Mouse (Mus musculus): ENCODE data around the gene Gm10188. TPM values are rescaled to one million over a fixed set of nuclear protein-coding genes. Genes with fewer than 3 reads are reported as not detected.
A peak's percentile ranks its signal among the peaks of the same experiment; 100 is the strongest.

Gene Gm10188
- polyA plus RNA-seq, 1 experiment, result not detected

GRCm38 (mm10) chr1:132226297-132227080 is 3.1 kb downstream of the Gm10188 start:
- WGBS, result 71% methylated on average over 13 of the region's 13 CpGs
- Histone ChIP-seq H3K4me1 (ENCODE audit: control insufficient read depth, insufficient read depth, insufficient read length) (no peaks in the 10 kb centered on the region), H3K27ac (ENCODE audit: insufficient read depth, low read length) (no peak overlapping the region), H3K36me3 (ENCODE audit: control insufficient read depth, insufficient read depth, low read length) (no peaks in the 10 kb centered on the region), H3K4me3 (ENCODE audit: extremely low read depth, insufficient read depth, insufficient read length) (no peak overlapping the region), H3K27me3 (ENCODE audit: control insufficient read depth, insufficient read depth, low read length) (no peaks in the 10 kb centered on the region)
- TF ChIP-seq CTCF (IDR thresholded peaks at IDR 0.05; ENCODE audit: extremely low read depth, insufficient read depth, insufficient read length, insufficient replicate concordance) (no peak), POLR2A (IDR thresholded peaks at IDR 0.05; ENCODE audit: low read depth, low read length) (no peak)
- DNase-seq (ENCODE audit: low read depth in 1 of 2, low spot score in 2 of 2), result no peak

- Histone ChIP-seq H3K27me3 (ENCODE audit: control insufficient read depth, insufficient read depth, low read length) (no peaks in the 10 kb centered on the region), H3K4me3 (ENCODE audit: extremely low read depth, insufficient read depth, insufficient read length) (no peak overlapping the region), H3K36me3 (ENCODE audit: control insufficient read depth, insufficient read depth, low read length) (no peaks in the 10 kb centered on the region), H3K4me1 (ENCODE audit: control insufficient read depth, insufficient read depth, insufficient read length) (no peaks in the 10 kb centered on the region), H3K27ac (ENCODE audit: insufficient read depth, low read length) (no peak overlapping the region)
- no peak for DNase-seq (ENCODE audit: low read depth in 1 of 2, low spot score in 2 of 2)
- WGBS, result 44% methylated on average over 6 of the region's 6 CpGs
- no peak for TF ChIP-seq CTCF (IDR thresholded peaks at IDR 0.05; ENCODE audit: extremely low read depth, insufficient read depth, insufficient read length, insufficient replicate concordance)
- TF ChIP-seq POLR2A (IDR thresholded peaks at IDR 0.05; ENCODE audit: low read depth, low read length), result no peak
Observed at GRCm38 (mm10) chr1:132222166-132222565, 7.4 kb downstream of the Gm10188 start.

DNA sequence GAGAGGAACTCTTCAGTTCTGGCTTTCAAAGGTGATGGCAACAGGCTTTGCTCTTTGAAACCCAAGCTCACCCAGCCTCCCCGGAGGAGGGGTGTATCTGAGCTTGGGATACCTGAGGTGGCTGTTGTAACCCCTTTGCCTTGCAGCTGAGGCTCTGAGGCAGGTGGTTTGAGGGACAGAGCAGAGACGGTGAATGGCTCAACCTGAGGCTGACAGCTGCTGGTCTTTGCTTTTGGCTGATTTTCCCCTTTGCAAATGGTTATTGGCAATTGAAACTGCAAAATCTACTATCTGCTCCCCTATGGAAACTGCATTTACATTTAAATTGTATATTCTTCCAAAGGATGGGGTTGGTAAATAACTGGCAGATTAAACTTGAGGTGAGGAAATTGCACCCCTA is 7.9 kb downstream of the Gm10188 start:
- 60% methylated on average over 2 of the region's 2 CpGs for WGBS
- H3K4me3 ChIP-seq (ENCODE audit: extremely low read depth, insufficient read depth, insufficient read length), result no peak overlapping the region
- H3K4me1 ChIP-seq (ENCODE audit: control insufficient read depth, insufficient read depth, insufficient read length), result no peaks in the 10 kb centered on the region
- H3K27me3 ChIP-seq (ENCODE audit: control insufficient read depth, insufficient read depth, low read length), result no peaks in the 10 kb centered on the region
- no peaks in the 10 kb centered on the region for H3K36me3 ChIP-seq (ENCODE audit: control insufficient read depth, insufficient read depth, low read length)
- no peak overlapping the region for H3K27ac ChIP-seq (ENCODE audit: insufficient read depth, low read length)
- no peak for DNase-seq (ENCODE audit: low read depth in 1 of 2, low spot score in 2 of 2)
- TF ChIP-seq CTCF (IDR thresholded peaks at IDR 0.05; ENCODE audit: extremely low read depth, insufficient read depth, insufficient read length, insufficient replicate concordance) (no peak), POLR2A (IDR thresholded peaks at IDR 0.05; ENCODE audit: low read depth, low read length) (no peak)

GRCm38 (mm10) chr1:132216276-132216675 is 13.3 kb downstream of the Gm10188 start:
- H3K4me3 ChIP-seq (ENCODE audit: extremely low read depth, insufficient read depth, insufficient read length), result no peak overlapping the region
- DNase-seq (ENCODE audit: low read depth in 1 of 2, low spot score in 2 of 2), result no peak
- no peak overlapping the region for H3K27ac ChIP-seq (ENCODE audit: insufficient read depth, low read length)
- H3K27me3 ChIP-seq (ENCODE audit: control insufficient read depth, insufficient read depth, low read length), result 0 out of 2 replicates have a peak, but pooled peaks cover 2% of the 10 kb centered on the region
- no peaks in the 10 kb centered on the region for H3K4me1 ChIP-seq (ENCODE audit: control insufficient read depth, insufficient read depth, insufficient read length)
- no peaks in the 10 kb centered on the region for H3K36me3 ChIP-seq (ENCODE audit: control insufficient read depth, insufficient read depth, low read length)
- TF ChIP-seq POLR2A (IDR thresholded peaks at IDR 0.05; ENCODE audit: low read depth, low read length) (no peak), CTCF (IDR thresholded peaks at IDR 0.05; ENCODE audit: extremely low read depth, insufficient read depth, insufficient read length, insufficient replicate concordance) (no peak)
- WGBS, result 69% methylated on average over 3 of the region's 3 CpGs

- Histone ChIP-seq H3K36me3 (ENCODE audit: control insufficient read depth, insufficient read depth, low read length) (no peaks in the 10 kb centered on the region), H3K27me3 (ENCODE audit: control insufficient read depth, insufficient read depth, low read length) (0 out of 2 replicates have a peak, but pooled peaks cover 2% of the 10 kb centered on the region), H3K4me1 (ENCODE audit: control insufficient read depth, insufficient read depth, insufficient read length) (no peaks in the 10 kb centered on the region), H3K27ac (ENCODE audit: insufficient read depth, low read length) (no peak overlapping the region), H3K4me3 (ENCODE audit: extremely low read depth, insufficient read depth, insufficient read length) (no peak overlapping the region)
- no peak for DNase-seq (ENCODE audit: low read depth in 1 of 2, low spot score in 2 of 2)
- TF ChIP-seq POLR2A (IDR thresholded peaks at IDR 0.05; ENCODE audit: low read depth, low read length) (no peak), CTCF (IDR thresholded peaks at IDR 0.05; ENCODE audit: extremely low read depth, insufficient read depth, insufficient read length, insufficient replicate concordance) (no peak)
- WGBS, result 64% methylated on average over 6 of the region's 6 CpGs
Observed at GRCm38 (mm10) chr1:132213076-132213475, 16.5 kb downstream of the Gm10188 start.

DNA sequence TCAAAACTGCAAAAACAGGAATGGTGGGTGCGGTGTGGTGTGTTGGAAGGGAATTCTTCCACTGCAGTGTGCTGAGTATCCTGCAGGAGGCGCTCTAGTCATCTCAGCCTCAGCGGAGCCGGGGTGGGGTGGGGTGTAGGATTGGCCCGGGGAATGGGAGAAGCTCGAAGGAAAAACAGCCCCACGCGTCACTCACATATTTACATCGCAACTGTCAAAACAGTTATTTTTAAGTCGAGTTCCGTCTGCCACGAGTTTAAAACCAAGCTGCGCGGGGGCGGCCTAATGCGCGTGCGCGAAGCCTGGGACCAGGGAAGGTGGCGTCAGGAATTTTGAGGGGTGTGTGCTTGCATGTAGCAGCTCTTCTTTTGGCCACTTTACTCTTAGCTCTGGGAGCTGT is 17.3 kb downstream of the Gm10188 start:
- 0 out of 2 replicates have a peak, but pooled peaks cover 2% of the 10 kb centered on the region for H3K27me3 ChIP-seq (ENCODE audit: control insufficient read depth, insufficient read depth, low read length)
- TF ChIP-seq POLR2A (IDR thresholded peaks at IDR 0.05; ENCODE audit: low read depth, low read length) (no peak), CTCF (IDR thresholded peaks at IDR 0.05; ENCODE audit: extremely low read depth, insufficient read depth, insufficient read length, insufficient replicate concordance) (peak; percentile 50; the same call in 1 of the 2 replicates)
- DNase-seq (ENCODE audit: low read depth in 1 of 2, low spot score in 2 of 2), result peak in 1 of 2 experiments; percentile 15
- 7% methylated on average over 20 of the region's 20 CpGs for WGBS
- H3K4me1 ChIP-seq (ENCODE audit: control insufficient read depth, insufficient read depth, insufficient read length), result no peaks in the 10 kb centered on the region
- H3K4me3 ChIP-seq (ENCODE audit: extremely low read depth, insufficient read depth, insufficient read length), result no peak overlapping the region
- no peaks in the 10 kb centered on the region for H3K36me3 ChIP-seq (ENCODE audit: control insufficient read depth, insufficient read depth, low read length)
- H3K27ac ChIP-seq (ENCODE audit: insufficient read depth, low read length), result no peak overlapping the region

DNA sequence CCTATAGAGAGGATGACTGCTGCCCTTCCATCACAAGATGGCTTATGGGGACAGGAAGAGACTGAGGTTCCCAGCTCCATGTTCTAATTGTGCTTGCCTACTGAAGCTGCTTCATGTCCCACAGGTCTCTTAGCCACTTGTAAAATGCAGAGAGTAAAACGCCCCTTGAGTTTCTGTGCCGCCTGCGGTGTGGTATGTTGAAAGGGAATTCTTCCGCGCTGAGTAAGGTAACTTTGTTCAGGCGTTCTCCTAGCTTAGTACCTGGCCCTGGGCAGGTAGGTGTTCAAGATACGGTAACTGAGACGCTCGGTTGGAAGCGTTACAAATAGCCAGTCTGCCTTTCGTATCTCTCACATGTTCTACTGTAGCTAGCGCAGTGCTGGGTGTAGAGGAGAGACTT is 17.9 kb downstream of the Gm10188 start:
- TF ChIP-seq POLR2A (IDR thresholded peaks at IDR 0.05; ENCODE audit: low read depth, low read length) (no peak), CTCF (IDR thresholded peaks at IDR 0.05; ENCODE audit: extremely low read depth, insufficient read depth, insufficient read length, insufficient replicate concordance) (no peak)
- DNase-seq (ENCODE audit: low read depth in 1 of 2, low spot score in 2 of 2), result no peak
- WGBS, result 49% methylated on average over 12 of the region's 12 CpGs
- no peaks in the 10 kb centered on the region for H3K36me3 ChIP-seq (ENCODE audit: control insufficient read depth, insufficient read depth, low read length)
- H3K4me3 ChIP-seq (ENCODE audit: extremely low read depth, insufficient read depth, insufficient read length), result no peak overlapping the region
- H3K4me1 ChIP-seq (ENCODE audit: control insufficient read depth, insufficient read depth, insufficient read length), result no peaks in the 10 kb centered on the region
- H3K27ac ChIP-seq (ENCODE audit: insufficient read depth, low read length), result no peak overlapping the region
- 0 out of 2 replicates have a peak, but pooled peaks cover 2% of the 10 kb centered on the region for H3K27me3 ChIP-seq (ENCODE audit: control insufficient read depth, insufficient read depth, low read length)

Measured in spleen, adult 2 months (tissue).